Mouse (Mus musculus): Measurements from ENCODE around the gene Hist1h2ao. TPM values are rescaled to one million over a fixed set of nuclear protein-coding genes. Genes with fewer than 3 reads are reported as not detected.
"Not testable (repeated sequence)": the region's sequence is repeated elsewhere in the genome, so short reads cannot be mapped to it uniquely, and the experiment has no call there.

The Hist1h2ao gene
- polyA plus RNA-seq, 1 experiment from 2014 or later: not detected

- not testable (repeated sequence) for ATAC-seq; H3K4me3 ChIP-seq (ENCODE audit: low read length); H3K4me2 ChIP-seq (ENCODE audit: low read length); H3K9me3 ChIP-seq (ENCODE audit: control insufficient read depth, low read length); H3K27me3 ChIP-seq (replicated peaks; ENCODE audit: control insufficient read depth, insufficient read depth, low read length); H3K4me1 ChIP-seq (ENCODE audit: control insufficient read depth, insufficient read depth, low read depth, low read length); H3K27ac ChIP-seq (ENCODE audit: low read depth, low read length); H3K36me3 ChIP-seq (ENCODE audit: control insufficient read depth, insufficient read depth, low read length); H3K9ac ChIP-seq (ENCODE audit: low read depth, low read length)
Observed at GRCm38 (mm10) chr13:21797163-21797562, 13.1 kb upstream of the Hist1h2ao start.

- H3K27me3 ChIP-seq (replicated peaks; ENCODE audit: control insufficient read depth, insufficient read depth, low read length); H3K9me3 ChIP-seq (ENCODE audit: control insufficient read depth, low read length); H3K9ac ChIP-seq (ENCODE audit: low read depth, low read length); H3K4me1 ChIP-seq (ENCODE audit: control insufficient read depth, insufficient read depth, low read depth, low read length); H3K36me3 ChIP-seq (ENCODE audit: control insufficient read depth, insufficient read depth, low read length); H3K27ac ChIP-seq (ENCODE audit: low read depth, low read length); H3K4me2 ChIP-seq (ENCODE audit: low read length); H3K4me3 ChIP-seq (ENCODE audit: low read length): not testable (repeated sequence)
- peak; percentile 69; the same call in 1 of the 2 replicates for ATAC-seq
- WGBS: no CpG with 5 or more reads among the region's 4 CpGs
Observed at GRCm38 (mm10) chr13:21803058-21803457, 7.2 kb upstream of the Hist1h2ao start.

GRCm38 (mm10) chr13:21811074-21811473 lies 809 bp downstream of the Hist1h2ao start:
- H3K4me2 ChIP-seq (ENCODE audit: low read length); H3K27me3 ChIP-seq (replicated peaks; ENCODE audit: control insufficient read depth, insufficient read depth, low read length); H3K9me3 ChIP-seq (ENCODE audit: control insufficient read depth, low read length); H3K4me1 ChIP-seq (ENCODE audit: control insufficient read depth, insufficient read depth, low read depth, low read length); H3K9ac ChIP-seq (ENCODE audit: low read depth, low read length); H3K4me3 ChIP-seq (ENCODE audit: low read length); H3K27ac ChIP-seq (ENCODE audit: low read depth, low read length); H3K36me3 ChIP-seq (ENCODE audit: control insufficient read depth, insufficient read depth, low read length): not testable (repeated sequence)
- peak; percentile 14 for ATAC-seq
- WGBS: no CpG with 5 or more reads among the region's 8 CpGs

- not testable (repeated sequence) for H3K9me3 ChIP-seq (ENCODE audit: control insufficient read depth, low read length); H3K4me1 ChIP-seq (ENCODE audit: control insufficient read depth, insufficient read depth, low read depth, low read length); H3K9ac ChIP-seq (ENCODE audit: low read depth, low read length); H3K27ac ChIP-seq (ENCODE audit: low read depth, low read length); H3K36me3 ChIP-seq (ENCODE audit: control insufficient read depth, insufficient read depth, low read length); H3K27me3 ChIP-seq (replicated peaks; ENCODE audit: control insufficient read depth, insufficient read depth, low read length)
- Histone ChIP-seq H3K4me3 (ENCODE audit: low read length) (peak within 1 kb of the TSS; percentile 20), H3K4me2 (ENCODE audit: low read length) (peak within 1 kb of the TSS; percentile 39)
- no CpG with 5 or more reads among the region's 24 CpGs for WGBS
- ATAC-seq: peak; percentile 74
Observed at GRCm38 (mm10) chr13:21811539-21811938, 1.3 kb downstream of the Hist1h2ao start, which contains the start of gene Hist1h4m. Gene Hist1h4m, plus strand, starts transcription at chr13:21811746.

GRCm38 (mm10) chr13:21812092-21812491 lies 1.8 kb downstream of the Hist1h2ao start:
- not testable (repeated sequence) for H3K36me3 ChIP-seq (ENCODE audit: control insufficient read depth, insufficient read depth, low read length); H3K27me3 ChIP-seq (replicated peaks; ENCODE audit: control insufficient read depth, insufficient read depth, low read length); H3K9me3 ChIP-seq (ENCODE audit: control insufficient read depth, low read length); H3K9ac ChIP-seq (ENCODE audit: low read depth, low read length); H3K4me1 ChIP-seq (ENCODE audit: control insufficient read depth, insufficient read depth, low read depth, low read length); H3K27ac ChIP-seq (ENCODE audit: low read depth, low read length)
- Histone ChIP-seq H3K4me3 (ENCODE audit: low read length) (peak overlapping the region; percentile 20), H3K4me2 (ENCODE audit: low read length) (peak overlapping the region; percentile 39)
- WGBS: 3% methylated on average over 10 of the region's 14 CpGs
- 0 out of 2 replicates have a peak, but pooled peaks have one; percentile 3 for ATAC-seq

GRCm38 (mm10) chr13:21820082-21820890 lies 10.0 kb downstream of the Hist1h2ao start:
- not testable (repeated sequence) for H3K27me3 ChIP-seq (replicated peaks; ENCODE audit: control insufficient read depth, insufficient read depth, low read length); H3K4me3 ChIP-seq (ENCODE audit: low read length); H3K9me3 ChIP-seq (ENCODE audit: control insufficient read depth, low read length); H3K27ac ChIP-seq (ENCODE audit: low read depth, low read length); H3K4me1 ChIP-seq (ENCODE audit: control insufficient read depth, insufficient read depth, low read depth, low read length); H3K4me2 ChIP-seq (ENCODE audit: low read length); H3K36me3 ChIP-seq (ENCODE audit: control insufficient read depth, insufficient read depth, low read length); H3K9ac ChIP-seq (ENCODE audit: low read depth, low read length); ATAC-seq
- 60% methylated on average over 6 of the region's 16 CpGs for WGBS

- no peak for ATAC-seq
- no peak overlapping the region for H3K9ac ChIP-seq (ENCODE audit: low read depth, low read length)
- no peaks in the 10 kb centered on the region for H3K4me1 ChIP-seq (ENCODE audit: control insufficient read depth, insufficient read depth, low read depth, low read length)
- 89% methylated on average over 3 of the region's 3 CpGs for WGBS
- H3K9me3 ChIP-seq (ENCODE audit: control insufficient read depth, low read length): no peaks in the 10 kb centered on the region
- H3K27me3 ChIP-seq (replicated peaks; ENCODE audit: control insufficient read depth, insufficient read depth, low read length): no peaks in the 10 kb centered on the region
- H3K27ac ChIP-seq (ENCODE audit: low read depth, low read length): no peak overlapping the region
- no peak overlapping the region for H3K4me3 ChIP-seq (ENCODE audit: low read length)
- no peak overlapping the region for H3K4me2 ChIP-seq (ENCODE audit: low read length)
- no peaks in the 10 kb centered on the region for H3K36me3 ChIP-seq (ENCODE audit: control insufficient read depth, insufficient read depth, low read length)
Observed at GRCm38 (mm10) chr13:21828511-21828910, 18.2 kb downstream of the Hist1h2ao start.

GRCm38 (mm10) chr13:21830344-21830743 lies 20.1 kb downstream of the Hist1h2ao start:
- 89% methylated on average over 10 of the region's 10 CpGs for WGBS
- ATAC-seq: no peak
- Histone ChIP-seq H3K36me3 (ENCODE audit: control insufficient read depth, insufficient read depth, low read length) (no peaks in the 10 kb centered on the region), H3K9ac (ENCODE audit: low read depth, low read length) (no peak overlapping the region), H3K4me3 (ENCODE audit: low read length) (no peak overlapping the region), H3K9me3 (ENCODE audit: control insufficient read depth, low read length) (no peaks in the 10 kb centered on the region), H3K4me1 (ENCODE audit: control insufficient read depth, insufficient read depth, low read depth, low read length) (no peaks in the 10 kb centered on the region), H3K4me2 (ENCODE audit: low read length) (no peak overlapping the region), H3K27me3 (replicated peaks; ENCODE audit: control insufficient read depth, insufficient read depth, low read length) (no peaks in the 10 kb centered on the region), H3K27ac (ENCODE audit: low read depth, low read length) (no peak overlapping the region)

GRCm38 (mm10) chr13:21831418-21832394 lies 21.4 kb downstream of the Hist1h2ao start, which contains the start of gene Hist1h4n:
Gene Hist1h4n, minus strand, starts transcription at chr13:21832196.
- H3K9me3 ChIP-seq (ENCODE audit: control insufficient read depth, low read length); H3K27me3 ChIP-seq (replicated peaks; ENCODE audit: control insufficient read depth, insufficient read depth, low read length); H3K36me3 ChIP-seq (ENCODE audit: control insufficient read depth, insufficient read depth, low read length); H3K27ac ChIP-seq (ENCODE audit: low read depth, low read length); H3K9ac ChIP-seq (ENCODE audit: low read depth, low read length); H3K4me3 ChIP-seq (ENCODE audit: low read length); H3K4me1 ChIP-seq (ENCODE audit: control insufficient read depth, insufficient read depth, low read depth, low read length): not testable (repeated sequence)
- H3K4me2 ChIP-seq (ENCODE audit: low read length): peak within 1 kb of the TSS; percentile 43
- ATAC-seq: peak; percentile 89
- under 1% methylated on average over 15 of the region's 58 CpGs for WGBS

Data from hindbrain, embryonic 16.5 days (tissue).